Mouse (Mus musculus) thymus, adult 2 months (tissue): Measurements from ENCODE around the gene Zkscan6.

Source experiments
- CTCF ChIP-seq: fragments of 200-500 bp; IDR thresholded peaks from 2 replicates; pipeline ENCODE4 v1.5.1; 2012; ENCODE audit warnings: mild to moderate bottlenecking, control low read depth, low read length, moderate library complexity, borderline replicate concordance; ENCODE audit not compliant: control insufficient read depth, poor library complexity, insufficient read depth; ENCODE audit errors: extremely low read depth
- POLR2A ChIP-seq: fragments of 200-500 bp; IDR thresholded peaks from 2 replicates; pipeline ENCODE4 v1.6.1; 2012; ENCODE audit warnings: mild to moderate bottlenecking, low read length, control low read depth, moderate library complexity; ENCODE audit not compliant: control insufficient read depth, poor library complexity, insufficient read depth; ENCODE audit errors: extremely low read depth

- TF ChIP-seq POLR2A (no peak), CTCF (no peak)
Measured at GRCm38 (mm10) chr11:65794428-65795219, 12.4 kb upstream of the Zkscan6 start.
